Mouse (Mus musculus): Measurements from ENCODE around the gene Atp6v0a4. TPM values are rescaled to one million over a fixed set of nuclear protein-coding genes. Genes with fewer than 3 reads are reported as not detected.

Gene Atp6v0a4
- polyA plus RNA-seq, 1 experiment from 2014 or later, result 0.31 TPM

- whole genome bisulfite sequencing, result 72% methylated on average over 18 of the region's 18 CpGs
- Histone ChIP-seq H3K27ac (replicated peaks) (no peak overlapping the region), H3K4me1 (replicated peaks) (no peaks in the 10 kb centered on the region), H3K27me3 (no peaks in the 10 kb centered on the region), H3K4me2 (no peak overlapping the region), H3K4me3 (no peak overlapping the region), H3K9ac (no peak overlapping the region), H3K36me3 (peaks cover 50% of the 10 kb centered on the region), H3K9me3 (no peaks in the 10 kb centered on the region)
- ATAC-seq (ENCODE audit: low read depth), result no peak
Observed at GRCm38 (mm10) chr6:38123471-38124206, 747 bp downstream of the Atp6v0a4 start.

DNA sequence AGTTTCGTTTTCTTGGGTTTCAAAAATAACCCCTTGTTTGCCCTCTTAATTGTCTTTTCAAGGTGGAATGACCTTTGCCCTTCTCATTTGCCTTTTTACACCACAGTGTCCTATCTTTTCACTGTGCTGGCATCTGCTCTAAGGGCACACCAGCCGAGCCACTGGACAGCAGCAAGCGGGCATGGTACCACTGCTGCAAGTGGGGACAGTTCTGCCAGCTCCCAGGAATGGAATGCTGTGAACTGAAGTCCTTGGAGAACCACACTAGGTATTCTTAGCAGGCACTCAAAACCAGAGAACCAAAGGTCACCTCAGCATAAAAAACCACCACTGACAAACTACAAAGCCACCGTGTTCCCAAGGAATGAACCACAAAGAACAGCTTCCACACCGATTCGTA is 1.6 kb downstream of the Atp6v0a4 start:
- Histone ChIP-seq H3K4me3 (no peak overlapping the region), H3K27me3 (no peaks in the 10 kb centered on the region), H3K9me3 (no peaks in the 10 kb centered on the region), H3K9ac (no peak overlapping the region), H3K36me3 (peaks cover 41% of the 10 kb centered on the region), H3K4me2 (no peak overlapping the region), H3K4me1 (replicated peaks) (no peaks in the 10 kb centered on the region), H3K27ac (replicated peaks) (no peak overlapping the region)
- ATAC-seq (ENCODE audit: low read depth), result no peak
- WGBS, result 67% methylated on average over 6 of the region's 6 CpGs

- Histone ChIP-seq H3K4me1 (replicated peaks) (no peaks in the 10 kb centered on the region), H3K4me3 (no peak overlapping the region), H3K36me3 (peaks cover 32% of the 10 kb centered on the region), H3K27me3 (no peaks in the 10 kb centered on the region), H3K27ac (replicated peaks) (no peak overlapping the region), H3K9ac (no peak overlapping the region), H3K4me2 (no peak overlapping the region), H3K9me3 (no peaks in the 10 kb centered on the region)
- ATAC-seq (ENCODE audit: low read depth), result no peak
- WGBS, result 84% methylated on average over 5 of the region's 5 CpGs
Observed at GRCm38 (mm10) chr6:38121843-38122242, 2.5 kb downstream of the Atp6v0a4 start.

GRCm38 (mm10) chr6:38120681-38121371 is 3.6 kb downstream of the Atp6v0a4 start:
- Histone ChIP-seq H3K36me3 (peaks cover 22% of the 10 kb centered on the region), H3K27ac (replicated peaks) (no peak overlapping the region), H3K27me3 (no peaks in the 10 kb centered on the region), H3K9me3 (no peaks in the 10 kb centered on the region), H3K4me3 (no peak overlapping the region), H3K4me2 (no peak overlapping the region), H3K4me1 (replicated peaks) (no peaks in the 10 kb centered on the region), H3K9ac (no peak overlapping the region)
- WGBS, result 82% methylated on average over 9 of the region's 9 CpGs
- no peak for ATAC-seq (ENCODE audit: low read depth)

DNA sequence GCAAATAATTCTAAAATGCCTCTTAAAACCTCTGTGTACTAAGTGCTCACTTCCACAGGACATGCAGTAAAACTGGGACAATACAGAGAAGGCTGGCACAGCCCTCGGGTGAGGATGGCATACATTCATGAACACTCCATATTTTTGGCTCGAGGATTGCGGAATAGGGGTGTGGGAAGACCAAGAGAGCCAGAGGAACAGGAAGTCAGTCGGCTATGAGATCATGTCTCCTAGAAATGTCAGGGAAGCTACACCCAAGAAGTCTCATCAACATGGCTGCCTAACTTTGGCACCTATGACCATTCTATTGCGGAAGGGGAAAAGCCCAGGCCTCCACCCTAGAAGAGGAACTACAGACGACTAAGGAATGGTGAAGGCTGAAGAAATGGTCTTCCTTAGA is 6.0 kb downstream of the Atp6v0a4 start:
- Histone ChIP-seq H3K36me3 (no peaks in the 10 kb centered on the region; the same call in 1 of the 2 replicates), H3K4me1 (replicated peaks) (no peaks in the 10 kb centered on the region), H3K9me3 (no peaks in the 10 kb centered on the region)

DNA sequence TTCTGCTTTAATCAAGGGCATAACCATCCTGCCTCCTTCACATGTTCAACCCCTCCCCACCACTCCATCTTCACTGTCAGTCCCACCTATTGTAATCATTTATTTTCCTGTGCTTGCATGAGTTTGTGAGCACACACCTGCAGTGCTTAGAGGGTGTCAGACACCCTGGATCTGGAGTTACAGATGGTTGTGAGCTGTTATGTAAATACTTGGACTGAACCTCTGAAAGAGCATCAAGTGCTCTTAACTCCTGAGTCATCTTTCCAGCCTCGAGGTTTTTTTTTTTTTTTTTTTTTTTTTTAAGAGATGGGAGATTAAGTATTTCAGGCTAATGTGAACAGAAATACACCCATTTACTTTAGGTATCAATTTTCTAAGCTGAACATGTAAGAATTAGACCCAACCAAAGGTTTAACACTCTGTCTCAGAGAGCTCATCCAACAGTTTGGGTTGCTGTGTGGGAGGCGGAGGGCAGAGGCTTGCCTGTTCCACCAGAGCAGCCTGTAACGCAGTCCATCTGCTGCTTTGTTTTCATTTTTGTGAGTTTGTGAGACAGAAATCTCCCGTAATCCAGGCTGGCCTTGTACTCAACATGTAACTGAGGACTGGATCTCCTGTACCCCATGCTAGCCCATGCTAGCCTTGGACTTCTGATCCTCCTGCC is 8.1 kb downstream of the Atp6v0a4 start:
- ATAC-seq (ENCODE audit: low read depth), result no peak
- H3K9ac ChIP-seq, result no peak overlapping the region
- no peaks in the 10 kb centered on the region for H3K27me3 ChIP-seq
- H3K4me2 ChIP-seq, result no peak overlapping the region
- H3K4me1 ChIP-seq (replicated peaks), result no peaks in the 10 kb centered on the region
- no peak overlapping the region for H3K27ac ChIP-seq (replicated peaks)
- WGBS, result 68% methylated on average over 4 of the region's 4 CpGs
- no peak overlapping the region for H3K4me3 ChIP-seq
- H3K36me3 ChIP-seq, result no peaks in the 10 kb centered on the region
- H3K9me3 ChIP-seq, result no peaks in the 10 kb centered on the region

More for the DNA sequence above, 6.0 kb downstream of the Atp6v0a4 start:
- Histone ChIP-seq H3K27me3 (no peaks in the 10 kb centered on the region), H3K4me3 (no peak overlapping the region), H3K27ac (replicated peaks) (no peak overlapping the region), H3K9ac (no peak overlapping the region), H3K4me2 (no peak overlapping the region)
- WGBS, result 95% methylated on average over 6 of the region's 6 CpGs
- ATAC-seq (ENCODE audit: low read depth), result no peak

GRCm38 (mm10) chr6:38110859-38111258 is 13.5 kb downstream of the Atp6v0a4 start:
- Histone ChIP-seq H3K4me2 (no peak overlapping the region), H3K27me3 (no peaks in the 10 kb centered on the region), H3K9ac (no peak overlapping the region), H3K9me3 (no peaks in the 10 kb centered on the region), H3K36me3 (no peaks in the 10 kb centered on the region), H3K4me3 (no peak overlapping the region), H3K27ac (replicated peaks) (no peak overlapping the region), H3K4me1 (replicated peaks) (peaks cover 7% of the 10 kb centered on the region; the same call in 1 of the 2 replicates)
- no peak for ATAC-seq (ENCODE audit: low read depth)
- WGBS, result 84% methylated on average over 9 of the region's 9 CpGs

DNA sequence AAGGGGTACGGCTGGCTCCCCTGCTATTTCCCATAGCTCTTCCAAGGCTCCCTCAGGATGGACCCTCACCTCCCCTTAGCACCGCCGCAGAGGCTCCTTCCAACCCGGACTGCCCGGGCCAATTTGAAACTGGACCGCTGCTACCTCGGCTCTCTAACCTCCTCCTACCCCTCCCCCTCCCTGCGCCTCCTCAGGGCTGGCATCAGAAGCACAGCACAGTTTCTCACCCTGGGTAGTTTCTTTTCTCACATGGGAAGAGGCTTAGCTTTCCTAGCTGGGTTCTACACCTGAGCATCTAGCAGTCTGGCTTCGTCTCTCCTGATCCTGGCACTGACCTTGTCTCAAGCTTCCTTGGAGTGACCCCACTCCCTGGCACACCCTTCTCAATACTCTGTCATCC is 14.5 kb downstream of the Atp6v0a4 start:
- no peaks in the 10 kb centered on the region for H3K9me3 ChIP-seq
- no peak overlapping the region for H3K4me2 ChIP-seq
- H3K9ac ChIP-seq, result no peak overlapping the region
- no peaks in the 10 kb centered on the region for H3K27me3 ChIP-seq
- H3K36me3 ChIP-seq, result no peaks in the 10 kb centered on the region
- no peak for ATAC-seq (ENCODE audit: low read depth)
- no peak overlapping the region for H3K27ac ChIP-seq (replicated peaks)
- 17% methylated on average over 9 of the region's 9 CpGs for WGBS
- H3K4me3 ChIP-seq, result no peak overlapping the region
- peaks cover 7% of the 10 kb centered on the region; the same call in 1 of the 2 replicates for H3K4me1 ChIP-seq (replicated peaks)

DNA sequence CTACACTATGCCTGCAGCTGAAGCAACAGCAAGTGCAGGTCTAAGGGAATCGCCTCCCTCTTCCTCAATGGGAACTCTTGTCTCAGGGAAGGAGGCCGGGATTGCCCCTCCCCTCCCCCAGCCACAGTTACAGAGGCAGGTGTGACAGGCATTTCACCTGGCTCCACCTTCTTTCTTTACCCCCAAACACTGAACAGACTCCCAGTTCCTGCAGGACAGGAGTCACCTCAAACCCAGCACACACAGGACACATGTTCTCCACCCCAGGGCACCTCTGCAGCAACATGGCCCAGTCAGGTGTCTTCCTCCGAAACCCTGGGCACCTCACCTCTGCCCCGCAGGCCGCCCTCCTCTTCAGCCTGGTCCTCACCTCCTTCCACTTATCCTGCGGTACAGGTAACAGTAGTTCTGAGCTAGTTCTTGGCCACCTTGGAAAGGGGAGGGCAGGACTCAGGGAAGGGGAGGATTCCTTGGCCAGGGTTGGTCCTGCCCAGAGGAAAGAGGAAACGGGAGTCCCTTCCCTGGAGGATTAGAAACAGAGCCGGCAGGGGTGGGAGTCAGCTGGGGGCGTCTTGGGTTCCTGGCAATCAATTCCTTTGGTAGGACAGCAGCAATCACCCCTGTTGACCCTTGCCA is 15.1 kb downstream of the Atp6v0a4 start, which contains the start of gene Tmem213:
Gene Tmem213 (plus strand): TSS at position 96 of the 636 bp plus-strand sequence.
- Histone ChIP-seq H3K9me3 (no peaks in the 10 kb centered on the region), H3K9ac (no peak within 1 kb of the TSS), H3K4me1 (replicated peaks) (peaks cover 7% of the 10 kb centered on the region; the same call in 1 of the 2 replicates), H3K36me3 (no peaks in the 10 kb centered on the region), H3K4me3 (no peak within 1 kb of the TSS), H3K27ac (replicated peaks) (no peak within 1 kb of the TSS), H3K27me3 (no peaks in the 10 kb centered on the region), H3K4me2 (no peak within 1 kb of the TSS)
- ATAC-seq (ENCODE audit: low read depth), result no peak
- 34% methylated on average over 9 of the region's 9 CpGs for WGBS

DNA sequence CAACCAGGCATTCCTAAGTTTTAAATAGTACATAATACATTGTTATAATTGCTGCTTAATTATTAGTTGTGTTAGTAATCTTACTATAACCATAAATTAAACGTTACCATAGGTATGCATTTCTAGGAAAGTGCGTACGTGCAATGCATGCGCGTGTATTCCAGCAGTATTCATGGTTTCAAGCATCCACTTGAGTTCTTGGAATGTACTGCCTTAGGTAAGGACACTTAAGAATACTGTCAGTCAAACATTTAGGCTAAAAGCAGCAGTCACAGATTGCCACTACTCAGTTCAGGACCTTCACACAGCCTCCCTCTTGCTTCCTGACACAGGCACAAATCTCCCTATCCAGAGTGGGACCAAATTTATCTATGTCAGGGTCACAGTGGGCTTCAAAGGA is 15.9 kb downstream of the Atp6v0a4 start:
- H3K4me3 ChIP-seq, result no peak overlapping the region
- H3K27me3 ChIP-seq, result no peaks in the 10 kb centered on the region
- H3K9me3 ChIP-seq, result no peaks in the 10 kb centered on the region
- ATAC-seq (ENCODE audit: low read depth), result no peak
- 90% methylated on average over 5 of the region's 5 CpGs for WGBS
- no peak overlapping the region for H3K4me2 ChIP-seq
- H3K36me3 ChIP-seq, result no peaks in the 10 kb centered on the region
- no peak overlapping the region for H3K27ac ChIP-seq (replicated peaks)
- H3K9ac ChIP-seq, result no peak overlapping the region
- H3K4me1 ChIP-seq (replicated peaks), result peaks cover 7% of the 10 kb centered on the region; the same call in 1 of the 2 replicates

DNA sequence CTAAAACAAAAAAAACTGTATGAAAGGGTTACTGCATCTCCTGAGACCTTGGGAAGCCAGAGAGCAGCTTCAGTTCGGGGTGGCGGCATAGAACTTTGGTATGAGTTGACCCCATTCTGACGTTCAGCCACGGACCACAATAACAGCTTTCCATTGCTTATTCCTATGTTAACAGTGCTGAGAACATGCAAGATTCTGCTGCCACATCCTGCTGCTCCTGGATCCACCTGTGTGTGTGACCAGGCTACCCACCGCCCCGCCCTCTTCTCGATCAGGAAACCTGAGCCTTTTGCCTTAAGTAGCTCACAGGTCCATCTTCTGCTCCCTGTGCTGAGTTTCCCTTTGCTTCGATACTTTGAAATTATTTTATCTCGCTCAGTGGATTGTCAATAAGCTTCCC is 18.5 kb downstream of the Atp6v0a4 start:
- Histone ChIP-seq H3K36me3 (no peaks in the 10 kb centered on the region), H3K9me3 (no peaks in the 10 kb centered on the region), H3K4me3 (no peak overlapping the region), H3K27ac (replicated peaks) (no peak overlapping the region), H3K4me1 (replicated peaks) (peaks cover 7% of the 10 kb centered on the region; the same call in 1 of the 2 replicates), H3K27me3 (no peaks in the 10 kb centered on the region), H3K9ac (no peak overlapping the region), H3K4me2 (no peak overlapping the region)
- 88% methylated on average over 9 of the region's 9 CpGs for WGBS
- ATAC-seq (ENCODE audit: low read depth), result no peak

- H3K4me1 ChIP-seq (replicated peaks), result no peaks in the 10 kb centered on the region
Observed at GRCm38 (mm10) chr6:38103775-38104174, 20.6 kb downstream of the Atp6v0a4 start.

More at GRCm38 (mm10) chr6:38103775-38104174, 20.6 kb downstream of the Atp6v0a4 start:
- H3K9ac ChIP-seq, result no peak overlapping the region
- no peak overlapping the region for H3K27ac ChIP-seq (replicated peaks)
- no peaks in the 10 kb centered on the region for H3K36me3 ChIP-seq
- H3K4me3 ChIP-seq, result no peak overlapping the region
- peaks cover 2% of the 10 kb centered on the region; the same call in 1 of the 2 replicates for H3K9me3 ChIP-seq
- WGBS, result 54% methylated on average over 6 of the region's 6 CpGs
- ATAC-seq (ENCODE audit: low read depth), result no peak
- H3K27me3 ChIP-seq, result no peaks in the 10 kb centered on the region
- no peak overlapping the region for H3K4me2 ChIP-seq
